Mouse (Mus musculus): Measurements from ENCODE around the gene Obscn.

GRCm38 (mm10) chr11:59155900-59156299 lies 19.7 kb upstream of the Obscn start:
- TF ChIP-seq CTCF (IDR thresholded peaks at IDR 0.05; ENCODE audit: control insufficient read depth, insufficient read depth, low read length) (no peak), POLR2A (IDR thresholded peaks at IDR 0.05; ENCODE audit: borderline replicate concordance, control insufficient read depth, low read depth, low read length) (no peak)
